Mouse (Mus musculus): Measurements from ENCODE around the gene Ocln. TPM values are rescaled to one million over a fixed set of nuclear protein-coding genes. Genes with fewer than 3 reads are reported as not detected.

The Ocln gene
- polyA plus RNA-seq, 2 experiments, result 3.1 to 8.8 TPM

- no peaks in the 10 kb centered on the region for H3K9me3 ChIP-seq (ENCODE audit: control insufficient read depth, low read length)
- ATAC-seq (ENCODE audit: low FRiP score, low read depth) (no peak), DNase-seq (ENCODE audit: low spot score) (no peak)
- peaks cover 20% of the 10 kb centered on the region for H3K27me3 ChIP-seq (ENCODE audit: control insufficient read depth, insufficient read depth, low read length)
- WGBS, result 25% methylated on average over 4 of the region's 4 CpGs
- TF ChIP-seq POLR2A (IDR thresholded peaks at IDR 0.05; ENCODE audit: borderline replicate concordance, extremely low read depth, insufficient read depth, insufficient read length), result no peak
- H3K9ac ChIP-seq (ENCODE audit: low read depth, low read length, severe bottlenecking), result no peak overlapping the region
- no peak overlapping the region for H3K27ac ChIP-seq (replicated peaks; ENCODE audit: low read depth, low read length)
- H3K4me3 ChIP-seq (replicated peaks; ENCODE audit: low read length), result no peak overlapping the region
- H3K4me2 ChIP-seq (replicated peaks; ENCODE audit: low read depth, low read length, severe bottlenecking), result no peak overlapping the region
- no peaks in the 10 kb centered on the region for H3K36me3 ChIP-seq (ENCODE audit: control insufficient read depth, insufficient read depth, low read length)
- peaks cover 7% of the 10 kb centered on the region for H3K4me1 ChIP-seq (ENCODE audit: control insufficient read depth, insufficient read depth, low read length)
Measured at GRCm38 (mm10) chr13:100557011-100557410, 4.5 kb upstream of the Ocln start.

GRCm38 (mm10) chr13:100553042-100553437 lies 522 bp upstream of the Ocln start:
- H3K9me3 ChIP-seq (ENCODE audit: control insufficient read depth, low read length), result no peaks in the 10 kb centered on the region
- WGBS, result 5% methylated on average over 12 of the region's 12 CpGs
- H3K4me3 ChIP-seq (replicated peaks; ENCODE audit: low read length), result peak overlapping the region; percentile 56
- H3K36me3 ChIP-seq (ENCODE audit: control insufficient read depth, insufficient read depth, low read length), result no peaks in the 10 kb centered on the region
- peaks cover 7% of the 10 kb centered on the region for H3K4me1 ChIP-seq (ENCODE audit: control insufficient read depth, insufficient read depth, low read length)
- H3K27ac ChIP-seq (replicated peaks; ENCODE audit: low read depth, low read length), result no peak overlapping the region
- H3K4me2 ChIP-seq (replicated peaks; ENCODE audit: low read depth, low read length, severe bottlenecking), result peak overlapping the region; percentile 100
- peak overlapping the region; percentile 51; the same call in 1 of the 2 replicates for H3K9ac ChIP-seq (ENCODE audit: low read depth, low read length, severe bottlenecking)
- H3K27me3 ChIP-seq (ENCODE audit: control insufficient read depth, insufficient read depth, low read length), result peaks cover 41% of the 10 kb centered on the region
- DNase-seq (ENCODE audit: low spot score) (no peak), ATAC-seq (ENCODE audit: low FRiP score, low read depth) (no peak)
- TF ChIP-seq POLR2A (IDR thresholded peaks at IDR 0.05; ENCODE audit: borderline replicate concordance, extremely low read depth, insufficient read depth, insufficient read length), result no peak

- peak overlapping the region; percentile 100 for H3K4me2 ChIP-seq (replicated peaks; ENCODE audit: low read depth, low read length, severe bottlenecking)
- H3K4me1 ChIP-seq (ENCODE audit: control insufficient read depth, insufficient read depth, low read length), result peaks cover 7% of the 10 kb centered on the region
- peak overlapping the region; percentile 51 for H3K9ac ChIP-seq (ENCODE audit: low read depth, low read length, severe bottlenecking)
- no peaks in the 10 kb centered on the region for H3K36me3 ChIP-seq (ENCODE audit: control insufficient read depth, insufficient read depth, low read length)
- DNase-seq (ENCODE audit: low spot score) (no peak), ATAC-seq (ENCODE audit: low FRiP score, low read depth) (no peak)
- H3K9me3 ChIP-seq (ENCODE audit: control insufficient read depth, low read length), result no peaks in the 10 kb centered on the region
- TF ChIP-seq POLR2A (IDR thresholded peaks at IDR 0.05; ENCODE audit: borderline replicate concordance, extremely low read depth, insufficient read depth, insufficient read length), result no peak
- H3K4me3 ChIP-seq (replicated peaks; ENCODE audit: low read length), result peak overlapping the region; percentile 56
- no peak overlapping the region for H3K27ac ChIP-seq (replicated peaks; ENCODE audit: low read depth, low read length)
- 1% methylated on average over 32 of the region's 35 CpGs for WGBS
- peaks cover 41% of the 10 kb centered on the region for H3K27me3 ChIP-seq (ENCODE audit: control insufficient read depth, insufficient read depth, low read length)
Measured at GRCm38 (mm10) chr13:100552009-100552368, 529 bp downstream of the Ocln start.

- peaks cover 41% of the 10 kb centered on the region for H3K27me3 ChIP-seq (ENCODE audit: control insufficient read depth, insufficient read depth, low read length)
- 2% methylated on average over 32 of the region's 41 CpGs for WGBS
- H3K9me3 ChIP-seq (ENCODE audit: control insufficient read depth, low read length), result no peaks in the 10 kb centered on the region
- H3K9ac ChIP-seq (ENCODE audit: low read depth, low read length, severe bottlenecking), result peak overlapping the region; percentile 51
- no peak for DNase-seq (ENCODE audit: low spot score)
- TF ChIP-seq POLR2A (IDR thresholded peaks at IDR 0.05; ENCODE audit: borderline replicate concordance, extremely low read depth, insufficient read depth, insufficient read length), result no peak
- no peaks in the 10 kb centered on the region for H3K36me3 ChIP-seq (ENCODE audit: control insufficient read depth, insufficient read depth, low read length)
- peaks cover 7% of the 10 kb centered on the region for H3K4me1 ChIP-seq (ENCODE audit: control insufficient read depth, insufficient read depth, low read length)
- no peak for ATAC-seq (ENCODE audit: low FRiP score, low read depth)
- no peak overlapping the region for H3K27ac ChIP-seq (replicated peaks; ENCODE audit: low read depth, low read length)
- peak overlapping the region; percentile 56 for H3K4me3 ChIP-seq (replicated peaks; ENCODE audit: low read length)
- H3K4me2 ChIP-seq (replicated peaks; ENCODE audit: low read depth, low read length, severe bottlenecking), result peak overlapping the region; percentile 100
Measured at GRCm38 (mm10) chr13:100551371-100552008, 1.0 kb downstream of the Ocln start.

GRCm38 (mm10) chr13:100547269-100547668 lies 5.2 kb downstream of the Ocln start:
- Histone ChIP-seq H3K4me2 (replicated peaks; ENCODE audit: low read depth, low read length, severe bottlenecking) (no peak overlapping the region), H3K9ac (ENCODE audit: low read depth, low read length, severe bottlenecking) (no peak overlapping the region), H3K9me3 (ENCODE audit: control insufficient read depth, low read length) (no peaks in the 10 kb centered on the region), H3K4me3 (replicated peaks; ENCODE audit: low read length) (no peak overlapping the region), H3K27me3 (ENCODE audit: control insufficient read depth, insufficient read depth, low read length) (peaks cover 24% of the 10 kb centered on the region), H3K4me1 (ENCODE audit: control insufficient read depth, insufficient read depth, low read length) (no peaks in the 10 kb centered on the region; the same call in 1 of the 2 replicates), H3K27ac (replicated peaks; ENCODE audit: low read depth, low read length) (no peak overlapping the region), H3K36me3 (ENCODE audit: control insufficient read depth, insufficient read depth, low read length) (no peaks in the 10 kb centered on the region)
- WGBS, result 81% methylated on average over 5 of the region's 5 CpGs
- DNase-seq (ENCODE audit: low spot score), result no peak
- TF ChIP-seq POLR2A (IDR thresholded peaks at IDR 0.05; ENCODE audit: borderline replicate concordance, extremely low read depth, insufficient read depth, insufficient read length), result no peak
- ATAC-seq (ENCODE audit: low FRiP score, low read depth), result no peak

Data from limb, embryonic 14.5 days (tissue).